Mouse (Mus musculus): Measurements from ENCODE around the gene 1700123O20Rik. TPM values are rescaled to one million over a fixed set of nuclear protein-coding genes. Genes with fewer than 3 reads are reported as not detected.
A peak's percentile ranks its signal among the peaks of the same experiment; 100 is the strongest.

The 1700123O20Rik gene
- polyA plus RNA-seq, 1 experiment from 2014 or later, result 90.2 TPM

- H3K4me1 ChIP-seq (ENCODE audit: control insufficient read depth, insufficient read depth, low read length), result peaks cover 8% of the 10 kb centered on the region
- no peak overlapping the region for H3K27ac ChIP-seq (ENCODE audit: low read length)
- WGBS, result 91% methylated on average over 17 of the region's 17 CpGs
- ATAC-seq, result no peak
- peaks cover 47% of the 10 kb centered on the region for H3K36me3 ChIP-seq (ENCODE audit: control insufficient read depth, insufficient read depth, low read length)
- no peak overlapping the region for H3K4me2 ChIP-seq (ENCODE audit: low read depth, low read length)
- H3K9ac ChIP-seq (ENCODE audit: low read depth, low read length), result no peak overlapping the region
- no peaks in the 10 kb centered on the region for H3K9me3 ChIP-seq (ENCODE audit: control insufficient read depth, low read length)
- H3K27me3 ChIP-seq (replicated peaks; ENCODE audit: control insufficient read depth, insufficient read depth, low read length), result no peaks in the 10 kb centered on the region
- no peak overlapping the region for H3K4me3 ChIP-seq (ENCODE audit: low read length)
Observed at GRCm38 (mm10) chr14:54646455-54646854, 39.6 kb upstream of the 1700123O20Rik start.

GRCm38 (mm10) chr14:54646898-54647636, 38.9 kb upstream of the 1700123O20Rik start:
- H3K4me1 ChIP-seq (ENCODE audit: control insufficient read depth, insufficient read depth, low read length), result peaks cover 14% of the 10 kb centered on the region
- no peak overlapping the region for H3K27ac ChIP-seq (ENCODE audit: low read length)
- no peak overlapping the region for H3K9ac ChIP-seq (ENCODE audit: low read depth, low read length)
- H3K27me3 ChIP-seq (replicated peaks; ENCODE audit: control insufficient read depth, insufficient read depth, low read length), result no peaks in the 10 kb centered on the region
- H3K36me3 ChIP-seq (ENCODE audit: control insufficient read depth, insufficient read depth, low read length), result peaks cover 50% of the 10 kb centered on the region
- H3K9me3 ChIP-seq (ENCODE audit: control insufficient read depth, low read length), result no peaks in the 10 kb centered on the region
- no peak overlapping the region for H3K4me2 ChIP-seq (ENCODE audit: low read depth, low read length)
- no peak overlapping the region for H3K4me3 ChIP-seq (ENCODE audit: low read length)
- 88% methylated on average over 8 of the region's 8 CpGs for whole genome bisulfite sequencing
- no peak for ATAC-seq

- Histone ChIP-seq H3K4me3 (ENCODE audit: low read length) (no peak overlapping the region), H3K9me3 (ENCODE audit: control insufficient read depth, low read length) (no peaks in the 10 kb centered on the region), H3K27ac (ENCODE audit: low read length) (no peak overlapping the region), H3K4me1 (ENCODE audit: control insufficient read depth, insufficient read depth, low read length) (peaks cover 23% of the 10 kb centered on the region), H3K27me3 (replicated peaks; ENCODE audit: control insufficient read depth, insufficient read depth, low read length) (no peaks in the 10 kb centered on the region), H3K4me2 (ENCODE audit: low read depth, low read length) (no peak overlapping the region), H3K36me3 (ENCODE audit: control insufficient read depth, insufficient read depth, low read length) (peaks cover 50% of the 10 kb centered on the region), H3K9ac (ENCODE audit: low read depth, low read length) (no peak overlapping the region)
- 80% methylated on average over 4 of the region's 4 CpGs for WGBS
- no peak for ATAC-seq
Observed at GRCm38 (mm10) chr14:54647900-54648299, 38.1 kb upstream of the 1700123O20Rik start.

- 60% methylated on average over 23 of the region's 23 CpGs for WGBS
- Histone ChIP-seq H3K36me3 (ENCODE audit: control insufficient read depth, insufficient read depth, low read length) (peaks cover 37% of the 10 kb centered on the region), H3K9me3 (ENCODE audit: control insufficient read depth, low read length) (no peaks in the 10 kb centered on the region), H3K4me3 (ENCODE audit: low read length) (no peak overlapping the region), H3K4me1 (ENCODE audit: control insufficient read depth, insufficient read depth, low read length) (peaks cover 31% of the 10 kb centered on the region), H3K27me3 (replicated peaks; ENCODE audit: control insufficient read depth, insufficient read depth, low read length) (no peaks in the 10 kb centered on the region), H3K9ac (ENCODE audit: low read depth, low read length) (no peak overlapping the region), H3K4me2 (ENCODE audit: low read depth, low read length) (no peak overlapping the region), H3K27ac (ENCODE audit: low read length) (no peak overlapping the region)
- ATAC-seq, result peak; percentile 45
Observed at GRCm38 (mm10) chr14:54650621-54651454, 35.2 kb upstream of the 1700123O20Rik start.

GRCm38 (mm10) chr14:54651556-54651955, 34.5 kb upstream of the 1700123O20Rik start:
- H3K4me2 ChIP-seq (ENCODE audit: low read depth, low read length), result no peak overlapping the region
- no peak overlapping the region for H3K4me3 ChIP-seq (ENCODE audit: low read length)
- no peaks in the 10 kb centered on the region for H3K9me3 ChIP-seq (ENCODE audit: control insufficient read depth, low read length)
- no peak overlapping the region for H3K27ac ChIP-seq (ENCODE audit: low read length)
- 67% methylated on average over 4 of the region's 4 CpGs for WGBS
- no peaks in the 10 kb centered on the region for H3K27me3 ChIP-seq (replicated peaks; ENCODE audit: control insufficient read depth, insufficient read depth, low read length)
- H3K9ac ChIP-seq (ENCODE audit: low read depth, low read length), result peak overlapping the region; percentile 27; the same call in 1 of the 2 replicates
- no peak for ATAC-seq
- H3K36me3 ChIP-seq (ENCODE audit: control insufficient read depth, insufficient read depth, low read length), result peaks cover 37% of the 10 kb centered on the region
- H3K4me1 ChIP-seq (ENCODE audit: control insufficient read depth, insufficient read depth, low read length), result peaks cover 31% of the 10 kb centered on the region

- Histone ChIP-seq H3K36me3 (ENCODE audit: control insufficient read depth, insufficient read depth, low read length) (peaks cover 37% of the 10 kb centered on the region), H3K27ac (ENCODE audit: low read length) (peak overlapping the region; percentile 81), H3K9me3 (ENCODE audit: control insufficient read depth, low read length) (no peaks in the 10 kb centered on the region), H3K27me3 (replicated peaks; ENCODE audit: control insufficient read depth, insufficient read depth, low read length) (no peaks in the 10 kb centered on the region), H3K9ac (ENCODE audit: low read depth, low read length) (peak overlapping the region; percentile 85), H3K4me1 (ENCODE audit: control insufficient read depth, insufficient read depth, low read length) (peaks cover 31% of the 10 kb centered on the region), H3K4me2 (ENCODE audit: low read depth, low read length) (peak overlapping the region; percentile 87), H3K4me3 (ENCODE audit: low read length) (peak overlapping the region; percentile 70)
- no peak for ATAC-seq
- under 1% methylated on average over 7 of the region's 7 CpGs for WGBS
Observed at GRCm38 (mm10) chr14:54652787-54653186, 33.2 kb upstream of the 1700123O20Rik start.

- H3K9me3 ChIP-seq (ENCODE audit: control insufficient read depth, low read length), result no peaks in the 10 kb centered on the region
- ATAC-seq, result peak; percentile 91
Observed at GRCm38 (mm10) chr14:54653496-54653895, 32.5 kb upstream of the 1700123O20Rik start.

GRCm38 (mm10) chr14:54660009-54660408, 26.0 kb upstream of the 1700123O20Rik start:
- no peak for ATAC-seq
- H3K36me3 ChIP-seq (ENCODE audit: control insufficient read depth, insufficient read depth, low read length), result peaks cover 42% of the 10 kb centered on the region
- 87% methylated on average over 2 of the region's 2 CpGs for WGBS

More at GRCm38 (mm10) chr14:54653496-54653895, 32.5 kb upstream of the 1700123O20Rik start:
- no peaks in the 10 kb centered on the region for H3K27me3 ChIP-seq (replicated peaks; ENCODE audit: control insufficient read depth, insufficient read depth, low read length)
- peaks cover 31% of the 10 kb centered on the region for H3K4me1 ChIP-seq (ENCODE audit: control insufficient read depth, insufficient read depth, low read length)
- under 1% methylated on average over 12 of the region's 12 CpGs for WGBS
- H3K27ac ChIP-seq (ENCODE audit: low read length), result peak overlapping the region; percentile 81
- H3K9ac ChIP-seq (ENCODE audit: low read depth, low read length), result peak overlapping the region; percentile 85
- peaks cover 37% of the 10 kb centered on the region for H3K36me3 ChIP-seq (ENCODE audit: control insufficient read depth, insufficient read depth, low read length)
- H3K4me3 ChIP-seq (ENCODE audit: low read length), result peak overlapping the region; percentile 70
- H3K4me2 ChIP-seq (ENCODE audit: low read depth, low read length), result peak overlapping the region; percentile 87

GRCm38 (mm10) chr14:54664477-54665222, 21.4 kb upstream of the 1700123O20Rik start:
- ATAC-seq, result no peak
- Histone ChIP-seq H3K4me3 (ENCODE audit: low read length) (no peak overlapping the region), H3K9ac (ENCODE audit: low read depth, low read length) (no peak overlapping the region), H3K27me3 (replicated peaks; ENCODE audit: control insufficient read depth, insufficient read depth, low read length) (no peaks in the 10 kb centered on the region), H3K36me3 (ENCODE audit: control insufficient read depth, insufficient read depth, low read length) (peaks cover 28% of the 10 kb centered on the region), H3K9me3 (ENCODE audit: control insufficient read depth, low read length) (no peaks in the 10 kb centered on the region), H3K4me2 (ENCODE audit: low read depth, low read length) (no peak overlapping the region), H3K4me1 (ENCODE audit: control insufficient read depth, insufficient read depth, low read length) (no peaks in the 10 kb centered on the region), H3K27ac (ENCODE audit: low read length) (no peak overlapping the region)
- WGBS, result 91% methylated on average over 10 of the region's 10 CpGs

More at GRCm38 (mm10) chr14:54660009-54660408, 26.0 kb upstream of the 1700123O20Rik start:
- Histone ChIP-seq H3K4me2 (ENCODE audit: low read depth, low read length) (no peak overlapping the region), H3K4me1 (ENCODE audit: control insufficient read depth, insufficient read depth, low read length) (no peaks in the 10 kb centered on the region), H3K4me3 (ENCODE audit: low read length) (no peak overlapping the region), H3K9ac (ENCODE audit: low read depth, low read length) (no peak overlapping the region), H3K27ac (ENCODE audit: low read length) (no peak overlapping the region), H3K27me3 (replicated peaks; ENCODE audit: control insufficient read depth, insufficient read depth, low read length) (no peaks in the 10 kb centered on the region), H3K9me3 (ENCODE audit: control insufficient read depth, low read length) (no peaks in the 10 kb centered on the region)

All from intestine, embryonic 16.5 days (tissue).